ENCODE assay signal across 9 mouse cellular contexts in genomic region chr8:80878801-80879425, GRCm38 (mm10). TPM values are rescaled to one million over a fixed set of nuclear protein-coding genes. Genes with fewer than 3 reads are reported as not detected.
DNase-seq lines count a peak whose midpoint lies in the region; ATAC-seq and TF ChIP-seq lines count a peak whose summit lies in the region.
"Had no signal": no experiment of that assay in that cellular context is flagged by ENCODE, and none has a peak within 500 bp of the region (broad histone marks: within the 10 kb centered on the region; RNA-seq: fewer than 3 reads in every experiment).

No protein-coding gene starts in this region.

- no peak for TF ChIP-seq CTCF in spleen, adult 2 months (IDR thresholded peaks at IDR 0.05; ENCODE audit: extremely low read depth, insufficient read depth, insufficient read length, insufficient replicate concordance)
- TF ChIP-seq CTCF in liver, postnatal 0 days (IDR thresholded peaks at IDR 0.05; ENCODE audit: low read depth) = peak; percentile 50

- 2% methylated on average over 26 of the region's 26 CpGs for WGBS in spleen, adult 2 months
- WGBS in embryonic facial prominence, embryonic 14.5 days = under 1% methylated on average over 26 of the region's 26 CpGs
- under 1% methylated on average over 26 of the region's 26 CpGs for WGBS in heart, embryonic 13.5 days
- under 1% methylated on average over 26 of the region's 26 CpGs for WGBS in kidney, embryonic 16.5 days
- 1% methylated on average over 26 of the region's 26 CpGs for WGBS in liver, postnatal 0 days (ENCODE audit: insufficient replicate concordance)
- under 1% methylated on average over 26 of the region's 26 CpGs for WGBS in neural tube, embryonic 13.5 days

- ATAC-seq in embryonic facial prominence, embryonic 14.5 days (ENCODE audit: low read depth) = no peak
- no peak for ATAC-seq in heart, embryonic 13.5 days (ENCODE audit: extremely low read depth, insufficient number of reproducible peaks, low FRiP score, low TSS enrichment)
- no peak for ATAC-seq in kidney, embryonic 16.5 days (ENCODE audit: low FRiP score, low TSS enrichment)
- no peak for ATAC-seq in liver, postnatal 0 days
- ATAC-seq in neural tube, embryonic 13.5 days (ENCODE audit: low read depth) = no peak

- TF ChIP-seq EP300 in liver, postnatal 0 days (IDR thresholded peaks at IDR 0.05; ENCODE audit: low read depth) = no peak

- H3K36me3 ChIP-seq in spleen, adult 2 months (ENCODE audit: control insufficient read depth, insufficient read depth, low read length) = no peaks in the 10 kb centered on the region
- no peaks in the 10 kb centered on the region for H3K36me3 ChIP-seq in embryonic facial prominence, embryonic 14.5 days (ENCODE audit: control insufficient read depth, insufficient read depth, low read length)
- peaks cover 5% of the 10 kb centered on the region; the same call in 1 of the 2 replicates for H3K36me3 ChIP-seq in heart, embryonic 13.5 days
- no peaks in the 10 kb centered on the region for H3K36me3 ChIP-seq in kidney, embryonic 16.5 days (ENCODE audit: insufficient read depth, low read length)
- no peaks in the 10 kb centered on the region for H3K36me3 ChIP-seq in liver, postnatal 0 days (replicated peaks; ENCODE audit: insufficient read depth, low read length)
- H3K36me3 ChIP-seq in neural tube, embryonic 13.5 days = no peaks in the 10 kb centered on the region

- peaks cover 5% of the 10 kb centered on the region; the same call in 1 of the 2 replicates for H3K4me1 ChIP-seq in spleen, adult 2 months (ENCODE audit: control insufficient read depth, insufficient read depth, insufficient read length)
- 0 out of 2 replicates have a peak, but pooled peaks cover 3% of the 10 kb centered on the region for H3K4me1 ChIP-seq in embryonic facial prominence, embryonic 14.5 days (ENCODE audit: control insufficient read depth, insufficient read depth, low read length)
- peaks cover 40% of the 10 kb centered on the region for H3K4me1 ChIP-seq in heart, embryonic 13.5 days
- peaks cover 29% of the 10 kb centered on the region for H3K4me1 ChIP-seq in kidney, embryonic 16.5 days (ENCODE audit: insufficient read depth, low read length)
- peaks cover 15% of the 10 kb centered on the region for H3K4me1 ChIP-seq in liver, postnatal 0 days (ENCODE audit: insufficient read depth)
- H3K4me1 ChIP-seq in neural tube, embryonic 13.5 days (replicated peaks) = peaks cover 32% of the 10 kb centered on the region

- no peak for DNase-seq in spleen, adult 2 months (ENCODE audit: low read depth in 1 of 2, low spot score in 2 of 2)
- no peak for DNase-seq in spleen, adult 18-20 months
- peak; percentile 81 for DNase-seq in embryonic facial prominence, embryonic 14.5 days (ENCODE audit: low spot score)
- DNase-seq in liver, postnatal 0 days = peak; percentile 59
- DNase-seq in urinary bladder, postnatal 4 days (ENCODE audit: low spot score in 2 of 2) = peak; percentile 61 to 71

- H3K9ac ChIP-seq in embryonic facial prominence, embryonic 14.5 days (ENCODE audit: low read depth, low read length) = peak overlapping the region; percentile 92
- peak overlapping the region; percentile 98 for H3K9ac ChIP-seq in heart, embryonic 13.5 days
- peak overlapping the region; percentile 89 for H3K9ac ChIP-seq in kidney, embryonic 16.5 days (replicated peaks; ENCODE audit: low read length)
- peak overlapping the region; percentile 79 for H3K9ac ChIP-seq in liver, postnatal 0 days (replicated peaks)
- H3K9ac ChIP-seq in neural tube, embryonic 13.5 days = peak overlapping the region; percentile 79

- peak overlapping the region; percentile 79 for H3K4me2 ChIP-seq in embryonic facial prominence, embryonic 14.5 days (ENCODE audit: low read depth, low read length)
- H3K4me2 ChIP-seq in heart, embryonic 13.5 days = peak overlapping the region; percentile 85
- peak overlapping the region; percentile 59 for H3K4me2 ChIP-seq in kidney, embryonic 16.5 days (replicated peaks; ENCODE audit: low read depth, low read length)
- H3K4me2 ChIP-seq in liver, postnatal 0 days (ENCODE audit: low read depth, low read length) = peak overlapping the region; percentile 88
- H3K4me2 ChIP-seq in neural tube, embryonic 13.5 days = peak overlapping the region; percentile 63

- H3K27me3 ChIP-seq in spleen, adult 2 months (ENCODE audit: control insufficient read depth, insufficient read depth, low read length) = peaks cover 12% of the 10 kb centered on the region
- H3K27me3 ChIP-seq in embryonic facial prominence, embryonic 14.5 days (replicated peaks; ENCODE audit: control insufficient read depth, insufficient read depth, low read length) = no peaks in the 10 kb centered on the region
- H3K27me3 ChIP-seq in heart, embryonic 13.5 days (replicated peaks) = no peaks in the 10 kb centered on the region
- H3K27me3 ChIP-seq in kidney, embryonic 16.5 days (ENCODE audit: insufficient read depth, low read length) = no peaks in the 10 kb centered on the region
- H3K27me3 ChIP-seq in liver, postnatal 0 days (ENCODE audit: insufficient read depth, low read length) = peaks cover 17% of the 10 kb centered on the region
- no peaks in the 10 kb centered on the region for H3K27me3 ChIP-seq in neural tube, embryonic 13.5 days
- H3K27me3 ChIP-seq: Patski had no signal

- no peaks in the 10 kb centered on the region for H3K9me3 ChIP-seq in embryonic facial prominence, embryonic 14.5 days (ENCODE audit: control insufficient read depth, low read length)
- H3K9me3 ChIP-seq in heart, embryonic 13.5 days = no peaks in the 10 kb centered on the region
- H3K9me3 ChIP-seq in kidney, embryonic 16.5 days (ENCODE audit: low read length) = no peaks in the 10 kb centered on the region
- no peaks in the 10 kb centered on the region for H3K9me3 ChIP-seq in liver, postnatal 0 days (ENCODE audit: low read length)
- no peaks in the 10 kb centered on the region for H3K9me3 ChIP-seq in neural tube, embryonic 13.5 days

- peak overlapping the region; percentile 47; the same call in 1 of the 2 replicates for H3K27ac ChIP-seq in spleen, adult 2 months (ENCODE audit: insufficient read depth, low read length)
- peak overlapping the region; percentile 99 for H3K27ac ChIP-seq in embryonic facial prominence, embryonic 14.5 days (replicated peaks; ENCODE audit: low read depth, low read length)
- peak overlapping the region; percentile 99 for H3K27ac ChIP-seq in heart, embryonic 13.5 days (replicated peaks)
- H3K27ac ChIP-seq in kidney, embryonic 16.5 days (ENCODE audit: low read length) = peak overlapping the region; percentile 99
- peak overlapping the region; percentile 94 for H3K27ac ChIP-seq in liver, postnatal 0 days (ENCODE audit: low read depth)
- H3K27ac ChIP-seq in neural tube, embryonic 13.5 days (replicated peaks) = peak overlapping the region; percentile 92

- TF ChIP-seq POLR2A in spleen, adult 2 months (IDR thresholded peaks at IDR 0.05; ENCODE audit: low read depth, low read length) = no peak

- H3K4me3 ChIP-seq in spleen, adult 2 months (ENCODE audit: extremely low read depth, insufficient read depth, insufficient read length) = peak overlapping the region; percentile 55; the same call in 1 of the 2 replicates
- peak overlapping the region; percentile 93 for H3K4me3 ChIP-seq in embryonic facial prominence, embryonic 14.5 days (ENCODE audit: low read depth, low read length)
- H3K4me3 ChIP-seq in heart, embryonic 13.5 days = peak overlapping the region; percentile 93
- peak overlapping the region; percentile 90 for H3K4me3 ChIP-seq in kidney, embryonic 16.5 days (ENCODE audit: low read length)
- H3K4me3 ChIP-seq in liver, postnatal 0 days (ENCODE audit: low read depth, low read length) = peak overlapping the region; percentile 79
- H3K4me3 ChIP-seq in neural tube, embryonic 13.5 days = peak overlapping the region; percentile 64

RNA-seq across cellular contexts. Expression of gene Gab1, which starts 1.4 kb away (rescaled TPM):
- polyA plus RNA-seq in spleen, adult 2 months (2012; rRNA removed) = 4.4 and 4.9 TPM in 2 replicates
- 30.3 and 34.8 TPM in 2 replicates for polyA plus RNA-seq in embryonic facial prominence, embryonic 14.5 days (2014; fragmentation: Nextera tagmentation; extraction: Ambion mirVana)
- polyA plus RNA-seq in heart, embryonic 13.5 days (2015; fragmentation: Nextera tagmentation; extraction: Ambion mirVana) = 26.6 and 28.8 TPM in 2 replicates
- 14.7 and 15.6 TPM in 2 replicates for polyA plus RNA-seq in kidney, embryonic 16.5 days (2015; fragmentation: Nextera tagmentation; extraction: Ambion mirVana)
- polyA plus RNA-seq in liver, postnatal 0 days (2015; fragmentation: Nextera tagmentation; extraction: Ambion mirVana) = 3.8 and 3.9 TPM in 2 replicates
- polyA plus RNA-seq in neural tube, embryonic 13.5 days (2015; fragmentation: Nextera tagmentation; extraction: Ambion mirVana) = 12.8 and 14.2 TPM in 2 replicates

Comparison
In these comparisons a context has a peak if more than half of its experiments do, and no peak if none do; other contexts are left out.
1. DNase-seq: peak in embryonic facial prominence, embryonic 14.5 days (single experiment), liver, postnatal 0 days (single experiment) and urinary bladder, postnatal 4 days (2 of 2); none in spleen, adult 2 months (0 of 2) and spleen, adult 18-20 months (0 of 2).
2. H3K27ac ChIP-seq: peak in every context shown above with its lines; median percentile 99 in embryonic facial prominence, embryonic 14.5 days; 99 in heart, embryonic 13.5 days; 99 in kidney, embryonic 16.5 days; 94 in liver, postnatal 0 days; 92 in neural tube, embryonic 13.5 days; 47 in spleen, adult 2 months.
3. Peak in every context shown above with its lines, with median percentiles within 50 percentile points of each other: H3K4me3 ChIP-seq, H3K4me2 ChIP-seq and H3K9ac ChIP-seq.